Comparison of ENCODE assay signal across 8 mouse cellular contexts in the genomic region with DNA sequence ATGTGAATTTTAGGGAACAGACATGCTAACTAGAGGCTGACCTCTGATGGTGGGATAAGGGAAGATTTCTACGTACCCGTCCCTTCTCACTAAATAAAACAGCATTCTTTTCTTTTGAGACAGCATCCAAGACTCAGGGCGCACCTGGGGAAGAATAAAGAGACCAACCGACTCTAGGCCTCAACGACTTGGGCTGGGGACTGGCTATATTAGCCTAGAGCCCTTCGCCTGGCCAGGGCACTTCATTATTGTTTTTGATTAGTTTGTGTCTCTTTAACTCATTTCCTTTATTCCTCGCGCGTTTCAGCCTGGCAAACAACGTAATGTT. TPM values are rescaled to one million over a fixed set of nuclear protein-coding genes. Genes with fewer than 3 reads are reported as not detected.
DNase-seq lines count a peak whose midpoint lies in the region; ATAC-seq and TF ChIP-seq lines count a peak whose summit lies in the region.

No protein-coding gene starts in this region.

- peak; percentile 19; the same call in 1 of the 2 replicates for ATAC-seq in heart, embryonic 12.5 days (ENCODE audit: insufficient number of reproducible peaks, low FRiP score)
- peak; percentile 16; the same call in 1 of the 2 replicates for ATAC-seq in heart, embryonic 16.5 days (replicated peaks; ENCODE audit: extremely low read depth, insufficient read depth, low FRiP score)
- peak; percentile 27 for ATAC-seq in liver, postnatal 0 days

- no peak for DNase-seq in heart, adult 18-20 months
- no peak for DNase-seq in ES-E14 (ENCODE audit: low read depth, low spot score)
- no peak for DNase-seq in liver, postnatal 0 days
- no peak for DNase-seq in layer of hippocampus, postnatal 10 days (ENCODE audit: low spot score in 2 of 2)
- DNase-seq in embryo, embryonic 9.5 days (ENCODE audit: extremely low spot score): no peak
- DNase-seq in thymus, adult 18-20 months: no peak

- H3K36me3 ChIP-seq in heart, embryonic 12.5 days: no peaks in the 10 kb centered on the region
- H3K36me3 ChIP-seq in ES-E14 (ENCODE audit: control insufficient read depth, insufficient read depth, low read length, poor library complexity, severe bottlenecking): no peaks in the 10 kb centered on the region
- H3K36me3 ChIP-seq in heart, embryonic 16.5 days (ENCODE audit: control insufficient read depth, insufficient read depth): no peaks in the 10 kb centered on the region
- H3K36me3 ChIP-seq in liver, postnatal 0 days (replicated peaks; ENCODE audit: insufficient read depth, low read length): no peaks in the 10 kb centered on the region

- in situ Hi-C loops in ES-E14 (cut with MboI; ENCODE audit: low sequenced_read_pairs in 2 of 2, unreplicated experiment in 2 of 2): no loop called here

- TF ChIP-seq CTCF in liver, postnatal 0 days (IDR thresholded peaks at IDR 0.05; ENCODE audit: low read depth): no peak

- TF ChIP-seq EP300 in liver, postnatal 0 days (IDR thresholded peaks at IDR 0.05; ENCODE audit: low read depth): no peak

- WGBS in heart, embryonic 12.5 days: 17% methylated on average over 10 of the region's 10 CpGs
- 19% methylated on average over 10 of the region's 10 CpGs for WGBS in heart, embryonic 16.5 days
- 19% methylated on average over 10 of the region's 10 CpGs for WGBS in liver, postnatal 0 days (ENCODE audit: insufficient replicate concordance)

- peaks cover 23% of the 10 kb centered on the region for H3K4me1 ChIP-seq in heart, embryonic 12.5 days (replicated peaks)
- H3K4me1 ChIP-seq in ES-E14 (ENCODE audit: control insufficient read depth in 2 of 2, insufficient read depth in 2 of 2, low read length in 2 of 2, poor library complexity in 1 of 2): peaks cover 0 to 8% of the 10 kb centered on the region in 2 experiments; a peak in 1 of 4 replicates
- H3K4me1 ChIP-seq in heart, embryonic 16.5 days (ENCODE audit: control insufficient read depth, insufficient read depth, low read length): peaks cover 16% of the 10 kb centered on the region
- 0 out of 2 replicates have a peak, but pooled peaks cover 5% of the 10 kb centered on the region for H3K4me1 ChIP-seq in liver, postnatal 0 days (ENCODE audit: insufficient read depth)

- peak overlapping the region; percentile 85 for H3K4me3 ChIP-seq in heart, embryonic 12.5 days
- peak overlapping the region; percentile 48 to 93 for H3K4me3 ChIP-seq in ES-E14 (ENCODE audit: insufficient read depth in 1 of 2, low read depth in 1 of 2, low read length in 2 of 2, poor library complexity in 1 of 2, severe bottlenecking in 1 of 2)
- peak overlapping the region; percentile 77 for H3K4me3 ChIP-seq in heart, embryonic 16.5 days (ENCODE audit: low read length)
- H3K4me3 ChIP-seq in liver, postnatal 0 days (ENCODE audit: low read depth, low read length): peak overlapping the region; percentile 78

- peak overlapping the region; percentile 80 for H3K4me2 ChIP-seq in heart, embryonic 12.5 days
- peak overlapping the region; percentile 82 for H3K4me2 ChIP-seq in heart, embryonic 16.5 days (ENCODE audit: low read depth, low read length)
- H3K4me2 ChIP-seq in liver, postnatal 0 days (ENCODE audit: low read depth, low read length): peak overlapping the region; percentile 90

- H3K9ac ChIP-seq in heart, embryonic 12.5 days: peak overlapping the region; percentile 98
- peak overlapping the region; percentile 88; the same call in 1 of the 2 replicates for H3K9ac ChIP-seq in ES-E14 (ENCODE audit: insufficient read depth, low read depth, low read length, poor library complexity, severe bottlenecking)
- H3K9ac ChIP-seq in heart, embryonic 16.5 days (ENCODE audit: low read length): peak overlapping the region; percentile 97
- H3K9ac ChIP-seq in liver, postnatal 0 days (replicated peaks): peak overlapping the region; percentile 83

- no peak overlapping the region for H3K27ac ChIP-seq in heart, embryonic 12.5 days (ENCODE audit: poor library complexity, severe bottlenecking)
- no peak overlapping the region for H3K27ac ChIP-seq in ES-E14 (ENCODE audit: insufficient read depth, low read depth, low read length, poor library complexity, severe bottlenecking)
- no peak overlapping the region for H3K27ac ChIP-seq in heart, embryonic 16.5 days (ENCODE audit: low read length)
- peak overlapping the region; percentile 73 for H3K27ac ChIP-seq in liver, postnatal 0 days (ENCODE audit: low read depth)

- no peaks in the 10 kb centered on the region for H3K27me3 ChIP-seq in heart, embryonic 12.5 days (replicated peaks)
- H3K27me3 ChIP-seq in heart, embryonic 16.5 days (ENCODE audit: control insufficient read depth, insufficient read depth, low read length): no peaks in the 10 kb centered on the region
- peaks cover 5% of the 10 kb centered on the region; the same call in 1 of the 2 replicates for H3K27me3 ChIP-seq in liver, postnatal 0 days (ENCODE audit: insufficient read depth, low read length)

- H3K9me3 ChIP-seq in heart, embryonic 12.5 days (replicated peaks): no peaks in the 10 kb centered on the region
- no peaks in the 10 kb centered on the region for H3K9me3 ChIP-seq in ES-E14 (ENCODE audit: control insufficient read depth, insufficient read depth, low read depth, low read length)
- no peaks in the 10 kb centered on the region for H3K9me3 ChIP-seq in heart, embryonic 16.5 days (replicated peaks; ENCODE audit: control insufficient read depth, low read length)
- no peaks in the 10 kb centered on the region for H3K9me3 ChIP-seq in liver, postnatal 0 days (ENCODE audit: low read length)

TF ChIP-seq in ES-E14, 5 proteins besides CTCF, POLR2A, EP300 and RAD21:
- TF ChIP-seq CHD2 (IDR thresholded peaks at IDR 0.05; ENCODE audit: low read depth, low read length) (no peak), ZNF384 (IDR thresholded peaks at IDR 0.05; ENCODE audit: low read depth, low read length) (no peak), HCFC1 (IDR thresholded peaks at IDR 0.05; ENCODE audit: borderline replicate concordance, insufficient read depth, low read length) (no peak), ZC3H11A (IDR thresholded peaks at IDR 0.05; ENCODE audit: borderline replicate concordance, low read depth, low read length) (no peak), MAFK (IDR thresholded peaks at IDR 0.05; ENCODE audit: insufficient read depth, low read depth, low read length) (no peak)

RNA-seq across cellular contexts. Expression of gene Ryk, which starts 0.3 kb away (rescaled TPM):
- polyA plus RNA-seq in heart, embryonic 12.5 days (2016; fragmentation: Nextera tagmentation; extraction: Ambion mirVana): 14.5 and 15.2 TPM in 2 replicates
- 10 to 100 TPM; 35.6 to 40.0 TPM for total RNA-seq in heart, adult 18-20 months (2021)
- total RNA-seq in ES-E14 (2012; rRNA removed): 72.0 and 72.3 TPM in 2 replicates
- polyA plus RNA-seq in heart, embryonic 16.5 days (2015; fragmentation: Nextera tagmentation; extraction: Ambion mirVana): 12.5 and 15.5 TPM in 2 replicates
- 4.7 and 8.2 TPM in 2 replicates for polyA plus RNA-seq in liver, postnatal 0 days (2015; fragmentation: Nextera tagmentation; extraction: Ambion mirVana)
- total RNA-seq in layer of hippocampus, postnatal 10 days (2021): 10 to 100 TPM; 36.2 to 38.6 TPM
